Mouse (Mus musculus) neural tube, embryonic 11.5 days (tissue): ENCODE data around the gene Psmd14. TPM values are rescaled to one million over a fixed set of nuclear protein-coding genes. Genes with fewer than 3 reads are reported as not detected.

Experiments used
- ATAC-seq: fragments of 200-750 bp; cut with Nextera tagmentation; 2 replicates; pipeline ENCODE4 v1.8.0; 2017; ENCODE audit warnings: moderate number of reproducible peaks, mild to moderate bottlenecking, moderate TSS enrichment, moderate library complexity; ENCODE audit not compliant: insufficient read depth, low FRiP score, low TSS enrichment
- DNase-seq: peaks from one replicate; pipeline ENCODE4 v3.0.0-alpha.2; 2015; ENCODE audit warnings: low spot score
- H3K27ac ChIP-seq: fragments of 300-500 bp; sonication (generic); 2 replicates; pipeline ENCODE4 v1.5.1; 2014; ENCODE audit warnings: low read depth, mild to moderate bottlenecking, low read length
- H3K27me3 ChIP-seq: fragments of 300-500 bp; sonication (generic); 2 replicates; pipeline ENCODE4 v1.6.1; 2014; ENCODE audit warnings: mild to moderate bottlenecking, low read length, mixed read lengths; ENCODE audit not compliant: control insufficient read depth, insufficient read depth
- H3K36me3 ChIP-seq: fragments of 300-500 bp; sonication (generic); 2 replicates; pipeline ENCODE4 v1.6.1; 2014; ENCODE audit warnings: mild to moderate bottlenecking, low read length, moderate library complexity, mixed read lengths; ENCODE audit not compliant: control insufficient read depth, insufficient read depth
- H3K4me1 ChIP-seq: fragments of 300-500 bp; sonication (generic); 2 replicates; pipeline ENCODE4 v1.6.1; 2014; ENCODE audit warnings: low read length, mixed read lengths; ENCODE audit not compliant: control insufficient read depth, insufficient read depth
- H3K4me2 ChIP-seq: fragments of 300-500 bp; sonication (generic); 2 replicates; pipeline ENCODE4 v1.6.1; 2014; ENCODE audit warnings: low read depth, mild to moderate bottlenecking, moderate library complexity
- H3K4me3 ChIP-seq: fragments of 300-500 bp; sonication (generic); 2 replicates; pipeline ENCODE4 v1.5.1; 2014; ENCODE audit warnings: low read depth, low read length
- H3K9ac ChIP-seq: fragments of 300-500 bp; sonication (generic); 2 replicates; pipeline ENCODE4 v1.6.1; 2014; ENCODE audit warnings: mild to moderate bottlenecking, low read length
- H3K9me3 ChIP-seq: fragments of 300-500 bp; sonication (generic); 2 replicates; pipeline ENCODE4 v1.6.1; 2016; ENCODE audit warnings: low read length; ENCODE audit not compliant: control insufficient read depth
- WGBS: fragments of 180-500 bp; shearing (Covaris S2); extraction: QIAGEN DNeasy Blood & Tissue Kit; methylation state at CpG from one replicate; pipeline ENCODE4 v1.1.7; 2014; 5-methylcytosine and 5-hydroxymethylcytosine counted together
- polyA plus RNA-seq: library from polyadenylated mRNA; unstranded; fragments of >200 nt; fragmentation: Nextera tagmentation; extraction: Ambion mirVana; gene quantifications from 2 replicates; pipeline ENCODE4 v1.2.1, GENCODE M21; 2014

The Psmd14 gene
- polyA plus RNA-seq, 1 experiment from 2014 or later = 268 TPM

DNA sequence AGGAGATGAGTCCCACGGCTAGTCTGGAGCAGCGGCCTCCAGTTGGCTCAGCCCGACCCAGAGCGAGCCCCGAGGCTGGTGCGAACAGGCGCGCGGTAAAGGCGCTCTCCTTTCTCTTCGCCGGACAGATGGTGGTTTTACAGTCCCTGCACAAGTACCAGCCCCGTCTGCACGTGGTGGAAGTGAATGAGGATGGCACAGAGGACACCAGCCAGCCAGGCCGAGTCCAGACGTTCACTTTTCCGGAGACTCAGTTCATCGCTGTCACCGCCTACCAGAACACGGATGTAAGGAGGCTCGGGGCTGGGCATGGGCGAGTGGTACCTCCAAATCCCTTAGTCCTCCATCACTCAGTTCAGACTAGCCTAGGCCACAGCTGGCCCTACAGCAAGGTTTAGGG is 95.7 kb downstream of the Psmd14 start:
- H3K27ac ChIP-seq = no peak overlapping the region
- H3K9ac ChIP-seq = no peak overlapping the region
- peak overlapping the region; percentile 16; the same call in 1 of the 2 replicates for H3K4me2 ChIP-seq
- H3K9me3 ChIP-seq = no peaks in the 10 kb centered on the region
- DNase-seq (peak; percentile 70), ATAC-seq (peak; percentile 39; the same call in 1 of the 2 replicates)
- WGBS = under 1% methylated on average over 22 of the region's 22 CpGs
- no peak overlapping the region for H3K4me3 ChIP-seq
- peaks cover 92% of the 10 kb centered on the region for H3K27me3 ChIP-seq
- no peaks in the 10 kb centered on the region for H3K36me3 ChIP-seq
- H3K4me1 ChIP-seq = peaks cover 11% of the 10 kb centered on the region; the same call in 1 of the 2 replicates

DNA sequence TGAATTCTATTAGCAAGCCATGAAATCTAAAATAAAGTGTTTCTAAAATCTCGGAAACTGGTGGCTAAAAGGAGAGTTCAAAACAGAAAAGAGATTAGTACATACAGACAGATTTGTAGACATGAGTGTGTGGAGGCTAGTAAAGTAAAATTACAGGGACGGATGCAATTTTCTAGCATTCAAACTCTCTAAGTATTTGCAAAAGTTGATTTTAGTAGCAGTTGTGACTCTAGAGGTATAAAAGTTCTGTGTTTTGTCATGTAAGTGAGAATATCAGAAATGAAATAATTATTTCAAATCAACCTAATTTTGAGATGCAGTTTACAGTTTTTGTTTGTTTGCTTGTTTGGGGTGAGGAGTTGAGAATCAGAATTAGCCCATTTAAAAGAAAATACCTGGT is 96.3 kb downstream of the Psmd14 start:
- 16% methylated on average over 2 of the region's 2 CpGs for WGBS
- H3K4me1 ChIP-seq = peaks cover 11% of the 10 kb centered on the region; the same call in 1 of the 2 replicates
- no peak overlapping the region for H3K27ac ChIP-seq
- no peak overlapping the region for H3K4me2 ChIP-seq
- no peaks in the 10 kb centered on the region for H3K36me3 ChIP-seq
- no peak overlapping the region for H3K4me3 ChIP-seq
- ATAC-seq (no peak), DNase-seq (no peak)
- H3K27me3 ChIP-seq = peaks cover 92% of the 10 kb centered on the region
- H3K9ac ChIP-seq = no peak overlapping the region
- no peaks in the 10 kb centered on the region for H3K9me3 ChIP-seq

DNA sequence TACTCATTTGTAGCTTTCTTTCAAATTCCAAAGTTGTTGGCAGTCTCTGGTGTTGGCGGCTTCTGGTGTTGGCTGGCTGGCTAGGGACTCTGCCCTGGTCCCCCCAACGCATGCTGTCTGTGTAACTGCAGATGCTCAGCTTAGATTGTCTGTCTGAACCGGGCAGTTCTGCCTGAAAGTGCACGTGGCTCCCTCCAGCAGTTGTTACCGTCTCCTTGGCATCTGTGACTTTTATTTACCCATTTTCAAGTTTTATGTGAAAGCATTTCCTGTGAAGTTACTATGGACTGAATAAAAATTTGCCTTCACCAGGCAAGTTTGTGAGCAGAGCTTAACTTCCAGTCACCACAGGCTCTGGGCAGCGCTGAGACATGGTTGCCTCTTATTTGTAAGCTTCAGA is 97.3 kb downstream of the Psmd14 start:
- DNase-seq (peak; percentile 35), ATAC-seq (no peak)
- Histone ChIP-seq H3K4me3 (no peak overlapping the region), H3K4me1 (peaks cover 11% of the 10 kb centered on the region; the same call in 1 of the 2 replicates), H3K4me2 (no peak overlapping the region), H3K9ac (no peak overlapping the region), H3K36me3 (no peaks in the 10 kb centered on the region), H3K27me3 (peaks cover 90% of the 10 kb centered on the region), H3K9me3 (no peaks in the 10 kb centered on the region), H3K27ac (no peak overlapping the region)
- WGBS = 1% methylated on average over 6 of the region's 6 CpGs

DNA sequence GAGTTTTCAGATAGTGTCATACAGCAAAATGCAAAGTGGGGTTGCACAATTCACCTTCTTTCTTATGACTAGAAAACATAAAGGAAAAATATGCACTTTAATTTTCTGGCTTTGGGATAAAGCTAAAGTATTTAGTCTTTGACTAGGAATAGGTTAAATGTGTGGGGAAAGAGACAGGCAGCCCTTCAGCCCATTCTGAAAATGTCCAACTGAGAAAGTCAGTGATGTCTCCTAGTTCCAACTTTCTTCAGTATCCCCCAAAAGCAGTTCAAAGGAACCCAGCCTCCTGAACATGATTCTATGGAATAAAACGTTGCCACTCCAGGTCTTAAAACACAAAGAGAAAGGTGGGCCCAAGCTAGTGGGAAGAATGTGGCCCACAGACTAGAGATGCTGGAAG is 97.9 kb downstream of the Psmd14 start:
- Histone ChIP-seq H3K9me3 (no peaks in the 10 kb centered on the region), H3K27ac (no peak overlapping the region), H3K4me1 (peaks cover 11% of the 10 kb centered on the region; the same call in 1 of the 2 replicates), H3K4me2 (no peak overlapping the region), H3K9ac (no peak overlapping the region), H3K27me3 (peaks cover 90% of the 10 kb centered on the region), H3K4me3 (no peak overlapping the region), H3K36me3 (no peaks in the 10 kb centered on the region)
- WGBS = 0% methylated on average over 1 of the region's 1 CpGs
- DNase-seq (no peak), ATAC-seq (no peak)

DNA sequence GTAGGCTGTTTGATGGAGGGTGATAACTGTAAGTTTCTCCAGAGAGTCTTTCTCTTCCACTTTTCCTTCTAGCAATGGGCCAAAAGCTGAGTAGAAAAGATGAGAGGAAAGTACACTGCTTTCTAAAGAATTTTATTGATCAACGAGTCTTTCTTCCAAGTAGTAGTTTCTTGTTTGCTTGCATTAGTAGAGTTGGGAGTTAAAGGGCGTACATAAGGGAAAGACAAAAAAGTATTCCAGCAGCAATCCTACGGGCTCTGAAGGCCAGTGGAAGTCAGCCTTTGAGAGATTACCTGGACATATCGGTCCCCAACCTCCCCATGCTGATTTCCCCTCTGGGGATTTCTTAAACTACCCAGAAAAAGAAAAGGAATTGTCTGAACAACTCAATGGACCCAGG is 99.3 kb downstream of the Psmd14 start:
- DNase-seq (no peak), ATAC-seq (no peak)
- Histone ChIP-seq H3K27me3 (peaks cover 83% of the 10 kb centered on the region), H3K4me3 (no peak overlapping the region), H3K36me3 (no peaks in the 10 kb centered on the region), H3K4me1 (peaks cover 8% of the 10 kb centered on the region; the same call in 1 of the 2 replicates), H3K4me2 (no peak overlapping the region), H3K27ac (no peak overlapping the region), H3K9me3 (no peaks in the 10 kb centered on the region), H3K9ac (no peak overlapping the region)
- 16% methylated on average over 4 of the region's 4 CpGs for WGBS

DNA sequence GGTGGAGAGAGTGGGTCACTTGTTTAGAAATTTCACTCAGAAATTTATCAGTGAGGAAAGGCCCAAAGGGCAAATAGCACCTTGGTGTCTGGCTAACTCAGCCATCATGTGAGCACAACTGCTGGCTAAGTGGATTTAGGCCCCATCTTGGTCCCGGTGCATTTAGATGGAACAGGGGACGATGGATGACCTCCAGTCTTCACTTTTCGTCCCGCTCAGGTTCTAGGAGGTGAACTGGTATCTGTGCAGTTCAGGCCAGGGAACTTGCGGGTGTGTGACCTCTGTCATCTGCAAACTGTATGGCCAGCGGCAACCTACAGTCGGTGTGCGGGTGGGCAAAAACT is 99.6 kb downstream of the Psmd14 start:
- Histone ChIP-seq H3K36me3 (no peaks in the 10 kb centered on the region), H3K27ac (no peak overlapping the region), H3K27me3 (peaks cover 83% of the 10 kb centered on the region), H3K4me2 (peak overlapping the region; percentile 78), H3K9ac (no peak overlapping the region), H3K4me1 (peaks cover 12% of the 10 kb centered on the region; the same call in 1 of the 2 replicates), H3K4me3 (peak overlapping the region; percentile 42; the same call in 1 of the 2 replicates), H3K9me3 (no peaks in the 10 kb centered on the region)
- DNase-seq (peak; percentile 50), ATAC-seq (no peak)
- WGBS = 3% methylated on average over 8 of the region's 8 CpGs

DNA sequence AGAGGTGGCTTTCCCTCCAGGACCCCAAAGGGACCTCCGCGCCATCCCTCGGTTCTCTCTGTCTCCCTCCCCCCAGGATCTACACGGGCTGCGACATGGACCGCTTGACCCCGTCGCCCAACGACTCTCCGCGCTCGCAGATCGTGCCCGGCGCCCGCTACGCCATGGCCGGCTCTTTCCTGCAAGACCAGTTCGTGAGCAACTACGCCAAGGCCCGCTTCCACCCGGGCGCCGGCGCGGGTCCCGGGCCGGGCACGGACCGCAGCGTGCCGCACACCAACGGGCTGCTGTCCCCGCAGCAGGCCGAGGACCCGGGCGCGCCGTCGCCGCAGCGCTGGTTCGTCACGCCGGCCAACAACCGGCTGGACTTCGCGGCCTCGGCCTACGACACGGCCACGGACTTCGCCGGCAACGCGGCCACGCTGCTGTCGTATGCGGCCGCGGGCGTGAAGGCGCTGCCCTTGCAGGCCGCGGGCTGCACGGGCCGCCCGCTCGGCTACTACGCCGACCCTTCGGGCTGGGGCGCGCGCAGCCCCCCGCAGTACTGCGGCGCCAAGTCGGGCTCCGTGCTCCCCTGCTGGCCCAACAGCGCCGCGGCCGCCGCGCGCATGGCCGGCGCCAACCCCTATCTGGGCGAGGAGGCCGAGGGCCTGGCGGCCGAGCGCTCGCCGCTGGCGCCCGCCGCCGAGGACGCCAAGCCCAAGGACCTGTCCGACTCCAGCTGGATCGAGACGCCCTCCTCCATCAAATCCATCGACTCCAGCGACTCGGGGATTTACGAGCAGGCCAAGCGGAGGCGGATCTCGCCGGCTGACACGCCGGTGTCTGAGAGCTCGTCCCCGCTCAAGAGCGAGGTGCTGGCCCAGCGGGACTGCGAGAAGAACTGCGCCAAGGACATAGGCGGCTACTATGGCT is 100.3 kb downstream of the Psmd14 start:
- ATAC-seq (peak; percentile 65), DNase-seq (peak; percentile 79)
- no peaks in the 10 kb centered on the region for H3K36me3 ChIP-seq
- peaks cover 77% of the 10 kb centered on the region for H3K27me3 ChIP-seq
- H3K4me2 ChIP-seq = peak overlapping the region; percentile 78
- no peaks in the 10 kb centered on the region for H3K9me3 ChIP-seq
- WGBS = 1% methylated on average over 101 of the region's 121 CpGs
- peak overlapping the region; percentile 62 for H3K9ac ChIP-seq
- no peak overlapping the region for H3K27ac ChIP-seq
- H3K4me3 ChIP-seq = peak overlapping the region; percentile 42
- H3K4me1 ChIP-seq = peaks cover 12% of the 10 kb centered on the region; the same call in 1 of the 2 replicates

DNA sequence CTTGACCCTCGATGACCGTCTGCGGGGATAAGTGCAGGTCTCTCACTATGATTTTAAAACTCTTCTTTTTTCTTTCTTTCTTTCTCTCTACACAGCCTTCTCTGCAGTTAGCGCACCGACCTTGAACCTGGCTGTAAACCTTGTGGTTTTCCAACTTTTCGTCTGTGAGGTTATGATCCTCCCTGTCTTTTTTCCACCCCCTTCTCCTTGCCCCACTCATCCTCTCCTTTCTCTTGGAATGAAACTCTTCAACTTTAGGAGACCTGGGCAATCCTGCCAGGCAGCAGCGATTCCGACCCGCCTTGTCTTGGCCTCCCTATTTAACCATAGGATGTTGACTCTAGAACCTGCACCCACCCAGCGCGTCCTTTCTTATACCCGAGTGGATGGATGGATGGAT is 101.0 kb downstream of the Psmd14 start:
- H3K4me1 ChIP-seq = peaks cover 12% of the 10 kb centered on the region; the same call in 1 of the 2 replicates
- DNase-seq (peak; percentile 25), ATAC-seq (no peak)
- peaks cover 70% of the 10 kb centered on the region for H3K27me3 ChIP-seq
- H3K36me3 ChIP-seq = no peaks in the 10 kb centered on the region
- peak overlapping the region; percentile 42 for H3K4me3 ChIP-seq
- no peak overlapping the region for H3K27ac ChIP-seq
- H3K4me2 ChIP-seq = peak overlapping the region; percentile 78
- WGBS = 2% methylated on average over 12 of the region's 12 CpGs
- H3K9me3 ChIP-seq = no peaks in the 10 kb centered on the region
- no peak overlapping the region for H3K9ac ChIP-seq

DNA sequence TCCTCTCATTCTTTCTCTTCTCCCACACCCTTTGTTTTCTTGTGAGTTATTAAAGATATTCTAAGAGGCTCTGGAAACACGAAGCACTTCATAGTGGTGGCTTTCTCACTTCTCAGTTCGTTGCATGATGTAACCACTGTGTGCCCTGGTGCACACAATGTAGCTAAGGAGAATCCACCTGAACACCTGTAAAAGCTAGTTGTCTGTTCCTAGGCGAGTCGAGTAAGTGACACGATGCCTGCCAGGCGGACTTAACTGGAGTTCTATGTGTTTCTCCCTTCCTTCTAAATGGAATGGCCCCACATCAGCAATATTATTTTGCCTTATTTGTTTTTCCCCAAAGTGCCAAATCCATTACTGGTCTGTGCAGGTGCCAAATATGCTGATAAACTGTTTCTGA is 101.6 kb downstream of the Psmd14 start:
- Histone ChIP-seq H3K27ac (no peak overlapping the region), H3K36me3 (no peaks in the 10 kb centered on the region), H3K9ac (no peak overlapping the region), H3K4me3 (no peak overlapping the region), H3K27me3 (peaks cover 66% of the 10 kb centered on the region), H3K9me3 (no peaks in the 10 kb centered on the region), H3K4me1 (peaks cover 12% of the 10 kb centered on the region; the same call in 1 of the 2 replicates), H3K4me2 (no peak overlapping the region)
- WGBS = 2% methylated on average over 6 of the region's 6 CpGs
- DNase-seq (peak; percentile 17), ATAC-seq (no peak)
